Mouse (Mus musculus) thymus, postnatal 4 days (tissue): Measurements from ENCODE around the gene Hist1h4i.
"Not testable (repeated sequence)": the region's sequence is repeated elsewhere in the genome, so short reads cannot be mapped to it uniquely, and the experiment has no call there.

Experiments
- DNase-seq: peaks from one replicate; pipeline ENCODE4 v3.0.0; 2021

Hist1h4i gene

GRCm38 (mm10) chr13:22041142-22041536, at the start of gene Hist1h4i:
Gene Hist1h4i, minus strand, starts transcription at chr13:22041362.
- DNase-seq: peak; percentile 99

GRCm38 (mm10) chr13:22084140-22084539, 43.0 kb upstream of the Hist1h4i start, which contains the start of gene Vmn1r188:
Gene Vmn1r188, plus strand, starts transcription at chr13:22084440.
- not testable (repeated sequence) for DNase-seq

DNA sequence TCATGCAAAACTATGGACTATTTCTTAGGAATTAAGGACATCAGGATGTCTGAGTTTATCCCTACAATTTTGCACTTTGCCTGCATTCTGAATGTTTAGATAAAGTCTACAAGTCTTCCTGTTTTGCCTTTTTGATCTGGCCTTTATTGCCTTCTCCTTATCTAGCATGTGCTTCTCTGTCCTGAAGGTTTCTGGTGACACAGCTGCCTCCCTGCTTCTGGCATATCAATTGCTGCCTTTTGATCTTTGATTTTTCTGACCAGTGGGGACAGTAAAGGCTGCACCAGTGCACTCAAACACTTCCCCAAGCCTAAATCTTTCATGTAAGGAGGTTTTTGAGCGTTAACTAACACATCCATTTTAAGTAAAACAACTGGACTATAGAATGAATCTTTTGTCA, 22.3 kb upstream of the Hist1h4i start:
- DNase-seq: no peak

- DNase-seq: no peak
These were observed 20.3 kb upstream of the Hist1h4i start for GRCm38 (mm10) chr13:22061422-22061821.

DNA sequence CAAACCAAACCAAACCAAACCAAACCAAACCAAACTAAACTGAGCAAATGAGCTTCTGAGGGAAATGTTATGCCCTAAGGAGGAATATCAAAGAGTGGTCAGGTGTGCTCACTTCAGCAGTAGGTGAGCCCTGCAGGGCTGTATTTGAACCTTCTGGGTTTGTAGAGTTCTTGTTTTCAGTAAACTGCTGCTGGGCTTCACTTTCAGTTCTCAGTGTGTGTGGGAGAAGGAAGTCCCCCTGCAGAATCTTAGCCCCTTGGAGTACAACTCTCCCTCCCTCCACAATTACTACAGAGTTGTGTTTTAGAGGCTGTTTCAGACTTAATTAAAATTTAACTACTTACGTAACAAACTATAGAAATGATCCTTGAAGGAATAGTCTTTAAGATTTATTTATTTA, 12.6 kb upstream of the Hist1h4i start:
- no peak for DNase-seq

- no peak for DNase-seq
These were observed 10.3 kb upstream of the Hist1h4i start for GRCm38 (mm10) chr13:22051523-22051859.

DNA sequence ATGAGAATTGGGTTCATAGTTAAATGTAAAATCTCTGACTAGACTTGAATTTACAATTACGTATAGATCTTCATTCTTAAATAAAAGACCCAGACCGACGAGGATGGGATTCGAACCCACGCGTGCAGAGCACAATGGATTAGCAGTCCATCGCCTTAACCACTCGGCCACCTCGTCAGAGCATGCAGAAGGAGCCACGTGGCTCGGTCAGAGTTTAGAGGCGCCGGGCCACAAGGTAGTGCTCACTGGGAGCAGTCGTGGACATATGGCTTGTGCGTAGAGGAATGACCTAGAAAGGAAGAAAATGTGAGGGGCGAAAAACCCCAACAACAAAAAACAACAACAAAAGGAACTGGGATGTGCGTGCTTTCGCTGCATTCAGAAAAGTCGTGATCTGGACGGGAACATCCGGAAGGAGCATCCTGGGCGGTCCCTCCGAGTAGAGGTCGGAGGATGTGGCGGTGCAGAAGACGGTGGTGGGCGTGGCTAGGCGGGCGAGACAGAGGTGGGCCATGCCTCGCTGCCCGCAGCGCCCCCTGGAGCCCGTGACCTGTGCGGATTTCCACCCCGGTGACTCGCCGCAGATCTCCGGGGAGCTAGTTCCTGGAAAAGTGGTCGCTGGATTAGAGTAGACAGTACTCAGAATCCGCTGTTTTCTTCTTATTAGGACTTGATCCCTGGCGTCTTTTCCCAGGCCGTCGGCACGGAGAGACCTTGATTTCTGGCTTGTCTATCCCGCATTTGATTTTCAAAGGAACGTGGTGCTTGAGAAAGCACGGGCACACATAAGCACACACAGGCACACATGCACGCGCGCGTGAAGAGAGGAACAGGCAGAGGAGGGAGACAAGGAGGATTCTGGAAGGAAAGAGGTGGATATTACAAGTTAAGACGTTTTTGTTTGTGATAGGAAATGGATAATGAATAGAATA, 9.7 kb upstream of the Hist1h4i start:
- peak; percentile 98 for DNase-seq

GRCm38 (mm10) chr13:22049737-22050440, 8.7 kb upstream of the Hist1h4i start:
- peak; percentile 75 for DNase-seq

DNA sequence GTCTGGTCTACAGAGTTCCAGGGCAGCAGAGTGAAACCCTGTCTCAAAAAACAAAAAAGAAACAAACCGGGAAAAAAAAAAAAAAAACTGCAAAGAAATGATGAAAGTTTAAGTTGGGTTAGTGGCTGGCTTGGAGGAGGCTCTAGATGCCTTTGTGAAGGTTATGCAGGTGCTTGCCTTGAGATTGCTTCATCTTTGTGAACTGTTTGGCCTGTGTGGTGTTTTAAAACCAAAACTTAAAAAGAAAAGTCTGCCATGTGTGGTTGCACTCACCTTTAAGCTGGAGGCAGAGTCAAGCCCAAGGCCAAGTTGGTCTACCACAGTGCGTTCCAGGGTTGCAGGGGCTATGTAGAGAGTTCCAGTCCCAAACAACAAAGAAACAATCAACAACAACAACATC, 7.9 kb upstream of the Hist1h4i start:
- peak; percentile 34 for DNase-seq

DNA sequence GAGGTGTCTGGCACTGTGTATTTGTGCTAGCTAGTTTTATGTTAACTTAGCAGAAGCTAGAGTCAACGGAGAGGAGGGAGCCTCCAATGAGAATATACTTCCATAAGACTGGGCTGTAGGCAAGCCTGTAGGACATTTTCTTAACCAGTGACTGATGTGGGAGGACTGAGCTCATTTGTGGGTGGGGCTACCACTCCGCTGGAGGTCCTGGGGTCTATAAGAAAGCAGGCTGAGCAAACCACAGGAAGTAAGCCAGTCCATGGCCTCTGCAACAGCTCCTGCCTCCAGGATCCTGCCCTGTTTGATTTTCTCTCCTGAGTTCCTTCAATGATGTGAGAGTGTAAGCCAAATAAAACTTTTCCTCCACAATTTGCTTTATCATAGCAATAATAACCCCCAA, 4.1 kb upstream of the Hist1h4i start:
- DNase-seq: peak; percentile 47

DNA sequence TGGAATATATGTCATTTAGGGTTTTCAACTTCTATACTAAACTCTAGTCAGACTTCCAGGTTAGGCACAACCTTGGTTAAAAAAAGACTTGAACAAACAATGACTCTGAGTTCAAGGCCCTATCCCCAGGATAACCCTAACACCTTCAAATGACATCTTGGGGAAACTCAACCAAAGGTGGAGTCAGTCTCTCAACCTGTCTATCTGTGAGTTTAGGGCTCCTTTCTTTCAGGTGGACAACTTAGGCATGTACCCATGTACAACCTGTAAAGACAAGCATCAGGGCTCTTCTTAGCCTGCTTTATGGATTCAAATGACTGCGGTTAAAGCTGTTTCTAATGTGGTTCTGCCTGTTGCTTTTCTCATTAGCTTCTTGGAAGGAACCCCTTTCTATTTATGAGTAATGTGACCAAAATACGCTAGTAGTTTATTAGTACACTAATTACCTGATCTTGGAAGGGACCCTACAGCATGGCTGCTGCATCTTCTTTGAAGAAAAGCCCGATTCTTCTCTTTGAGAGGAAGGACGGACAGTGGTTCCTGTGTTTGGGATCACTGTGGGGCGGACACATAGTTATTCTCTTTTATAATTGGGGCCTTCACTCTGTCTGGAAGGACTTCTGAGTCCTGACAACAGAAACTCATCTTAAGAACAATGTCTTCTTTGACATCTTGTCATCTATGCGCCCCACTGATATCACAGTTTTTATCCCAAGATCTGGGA, 3.4 kb upstream of the Hist1h4i start:
- no peak for DNase-seq

- DNase-seq: peak; percentile 36
These were observed 2.6 kb upstream of the Hist1h4i start for GRCm38 (mm10) chr13:22043503-22044431.

DNA sequence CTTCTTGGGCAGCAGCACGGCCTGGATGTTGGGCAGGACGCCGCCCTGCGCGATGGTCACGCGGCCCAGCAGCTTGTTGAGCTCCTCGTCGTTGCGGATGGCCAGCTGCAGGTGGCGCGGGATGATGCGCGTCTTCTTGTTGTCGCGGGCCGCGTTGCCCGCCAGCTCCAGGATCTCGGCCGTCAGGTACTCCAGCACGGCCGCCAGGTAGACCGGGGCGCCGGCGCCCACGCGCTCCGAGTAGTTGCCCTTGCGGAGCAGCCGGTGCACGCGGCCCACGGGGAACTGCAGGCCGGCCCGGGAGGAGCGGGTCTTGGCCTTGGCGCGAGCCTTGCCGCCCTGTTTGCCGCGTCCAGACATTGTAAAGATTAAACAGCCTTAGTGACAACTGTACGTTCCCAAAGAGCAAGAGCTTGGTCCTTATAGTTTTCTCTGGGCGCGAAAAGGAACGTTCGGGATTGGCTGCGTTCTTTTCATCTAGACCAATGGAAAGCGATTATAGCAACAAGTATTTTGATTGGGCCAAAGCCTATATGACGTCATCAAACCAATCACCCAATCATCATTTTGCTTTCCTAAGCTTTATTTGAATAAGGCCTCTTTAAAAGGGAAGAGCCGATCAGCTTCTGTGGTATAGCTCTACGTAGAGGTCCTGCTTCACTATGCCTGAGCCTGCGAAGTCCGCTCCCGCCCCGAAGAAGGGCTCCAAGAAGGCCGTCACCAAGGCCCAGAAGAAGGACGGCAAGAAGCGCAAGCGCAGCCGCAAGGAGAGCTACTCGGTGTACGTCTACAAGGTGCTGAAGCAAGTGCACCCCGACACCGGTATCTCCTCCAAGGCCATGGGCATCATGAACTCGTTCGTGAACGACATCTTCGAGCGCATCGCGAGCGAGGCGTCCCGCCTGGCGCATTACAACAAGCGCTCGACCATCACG, 1.7 kb upstream of the Hist1h4i start, which contains the start of the genes Hist1h2ag and Hist1h2bj:
Gene Hist1h2ag, minus strand, starts transcription at position 377 of the 935 bp plus-strand sequence.
Gene Hist1h2bj, plus strand, starts transcription at position 647 of the 935 bp plus-strand sequence.
- peak; percentile 77 for DNase-seq

- DNase-seq: no peak
These were observed 747 bp upstream of the Hist1h4i start for GRCm38 (mm10) chr13:22041651-22042567.

GRCm38 (mm10) chr13:22040464-22041141, 559 bp downstream of the Hist1h4i start:
- no peak for DNase-seq

- DNase-seq: no peak
These were observed 1.2 kb downstream of the Hist1h4i start for GRCm38 (mm10) chr13:22039951-22040463.

DNA sequence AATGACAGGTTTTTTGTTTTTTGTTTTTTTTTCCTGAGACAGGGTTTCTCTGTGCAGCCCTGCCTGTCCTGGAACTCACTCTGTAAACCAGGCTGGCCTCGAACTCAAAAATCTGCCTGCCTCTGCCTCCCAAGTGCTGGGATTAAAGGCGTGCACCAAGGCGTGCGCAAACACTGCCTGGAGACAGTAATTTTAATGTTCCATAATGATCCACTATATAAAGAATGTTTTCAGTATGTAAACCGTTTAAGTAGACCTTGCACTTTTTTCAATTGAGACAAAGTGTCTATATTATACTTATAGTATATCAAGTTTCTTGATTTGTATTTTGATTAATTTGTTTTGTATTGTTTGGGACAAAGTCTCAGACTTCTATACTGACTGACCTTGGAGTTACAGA, 1.8 kb downstream of the Hist1h4i start:
- DNase-seq: no peak

DNA sequence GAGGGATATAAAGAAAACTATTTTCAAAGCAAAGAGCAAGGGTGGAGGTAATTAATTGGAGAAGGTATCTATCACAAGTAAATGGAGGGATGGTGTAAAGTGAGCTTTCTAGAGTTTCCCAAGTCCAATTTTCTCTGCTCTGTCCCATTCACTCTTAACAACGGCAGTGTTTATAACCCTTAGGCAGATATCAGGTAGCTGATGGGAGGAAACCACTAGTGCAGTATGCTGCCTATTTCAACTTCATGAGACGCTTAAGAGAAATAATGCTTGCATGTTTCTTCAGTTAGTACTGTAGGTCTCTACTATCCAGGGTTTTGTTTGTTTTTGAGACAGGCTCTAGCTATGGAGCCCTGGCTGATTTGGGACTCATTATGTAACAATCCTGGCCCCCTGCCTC, 3.7 kb downstream of the Hist1h4i start:
- DNase-seq: no peak

DNA sequence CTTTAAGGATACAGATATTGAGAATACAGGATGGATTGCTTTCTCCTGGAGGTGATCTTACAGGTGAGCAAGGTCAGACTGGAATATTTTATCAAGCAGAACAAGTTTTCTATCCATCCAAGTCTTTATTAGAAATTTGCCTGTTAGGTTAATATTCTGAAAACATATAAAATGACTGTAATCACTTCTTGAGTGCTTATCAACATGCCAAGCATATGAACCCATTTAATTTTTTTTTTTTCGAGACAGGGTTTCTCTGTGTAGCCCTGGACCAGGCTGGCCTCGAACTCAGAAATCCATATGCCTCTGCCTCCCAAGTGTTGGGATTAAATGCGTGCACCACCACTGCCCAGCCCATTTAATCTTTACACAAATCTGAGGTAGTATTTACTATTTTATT, 4.2 kb downstream of the Hist1h4i start:
- no peak for DNase-seq
